In genomic region chr5:110232346-110232745, GRCm38 (mm10) we compare ENCODE assay signal across 8 mouse cellular contexts. TPM values are rescaled to one million over a fixed set of nuclear protein-coding genes. Genes with fewer than 3 reads are reported as not detected.
DNase-seq lines count a peak whose midpoint lies in the region; ATAC-seq and TF ChIP-seq lines count a peak whose summit lies in the region.

No protein-coding gene starts in this region.

- H3K27me3 ChIP-seq in heart, embryonic 12.5 days (replicated peaks), result no peaks in the 10 kb centered on the region
- H3K27me3 ChIP-seq in liver, embryonic 14.5 days (ENCODE audit: control insufficient read depth, insufficient read depth, low read length), result no peaks in the 10 kb centered on the region
- H3K27me3 ChIP-seq in stomach, embryonic 15.5 days (replicated peaks), result no peaks in the 10 kb centered on the region

- peak overlapping the region; percentile 17; the same call in 1 of the 2 replicates for H3K4me2 ChIP-seq in heart, embryonic 12.5 days
- H3K4me2 ChIP-seq in liver, embryonic 14.5 days (ENCODE audit: low read depth), result peak overlapping the region; percentile 89
- H3K4me2 ChIP-seq in stomach, embryonic 15.5 days, result peak overlapping the region; percentile 61; the same call in 1 of the 2 replicates

- no peak overlapping the region; the same call in 1 of the 2 replicates for H3K9ac ChIP-seq in heart, embryonic 12.5 days
- H3K9ac ChIP-seq in liver, embryonic 14.5 days (replicated peaks), result peak overlapping the region; percentile 0; the same call in 1 of the 2 replicates
- H3K9ac ChIP-seq in stomach, embryonic 15.5 days, result no peak overlapping the region

- WGBS in heart, embryonic 12.5 days, result 78% methylated on average over 6 of the region's 6 CpGs
- WGBS in liver, embryonic 14.5 days (ENCODE audit: insufficient replicate concordance), result 49% methylated on average over 6 of the region's 6 CpGs
- 80% methylated on average over 6 of the region's 6 CpGs for WGBS in stomach, embryonic 15.5 days

- H3K36me3 ChIP-seq in heart, embryonic 12.5 days, result peaks cover 29% of the 10 kb centered on the region
- peaks cover 9% of the 10 kb centered on the region for H3K36me3 ChIP-seq in liver, embryonic 14.5 days (replicated peaks; ENCODE audit: control insufficient read depth, insufficient read depth, low read depth)
- peaks cover 3% of the 10 kb centered on the region; the same call in 1 of the 2 replicates for H3K36me3 ChIP-seq in stomach, embryonic 15.5 days

- TF ChIP-seq CTCF in liver, embryonic 14.5 days (IDR thresholded peaks at IDR 0.05; ENCODE audit: low read depth), result no peak

- H3K4me3 ChIP-seq in heart, embryonic 12.5 days, result no peak overlapping the region
- peak overlapping the region in 1 of 2 experiments; percentile 66; a peak in 2 of 4 replicates for H3K4me3 ChIP-seq in liver, embryonic 14.5 days (ENCODE audit: insufficient read depth in 1 of 2, low read depth in 2 of 2, low read length in 2 of 2)
- no peak overlapping the region for H3K4me3 ChIP-seq in stomach, embryonic 15.5 days (replicated peaks)

- H3K4me1 ChIP-seq in heart, embryonic 12.5 days (replicated peaks), result peaks cover 16% of the 10 kb centered on the region
- H3K4me1 ChIP-seq in liver, embryonic 14.5 days (replicated peaks; ENCODE audit: control insufficient read depth in 2 of 2, insufficient read depth in 2 of 2, low read length in 1 of 2), result peaks cover 11 to 12% of the 10 kb centered on the region in 2 experiments
- H3K4me1 ChIP-seq in stomach, embryonic 15.5 days, result 0 out of 2 replicates have a peak, but pooled peaks cover 13% of the 10 kb centered on the region

- no peak for DNase-seq in heart, postnatal 4 days
- peak; percentile 61 to 65 for DNase-seq in spleen, postnatal 36 days (ENCODE audit: low spot score in 2 of 2)
- no peak for DNase-seq in spleen, adult 12 weeks (ENCODE audit: low spot score)
- no peak for DNase-seq in liver, embryonic 14.5 days (ENCODE audit: low read depth in 3 of 3, low spot score in 3 of 3)
- no peak for DNase-seq in right cerebral cortex, postnatal 10 days (ENCODE audit: low spot score in 2 of 2)
- DNase-seq in left cerebral cortex, postnatal 25 days (ENCODE audit: low spot score in 2 of 2), result no peak

- H3K9me3 ChIP-seq in heart, embryonic 12.5 days (replicated peaks), result no peaks in the 10 kb centered on the region
- no peaks in the 10 kb centered on the region for H3K9me3 ChIP-seq in liver, embryonic 14.5 days (ENCODE audit: control insufficient read depth, low read length)
- H3K9me3 ChIP-seq in stomach, embryonic 15.5 days, result no peaks in the 10 kb centered on the region

- no peak overlapping the region for H3K27ac ChIP-seq in heart, embryonic 12.5 days (ENCODE audit: poor library complexity, severe bottlenecking)
- no peak overlapping the region for H3K27ac ChIP-seq in liver, embryonic 14.5 days
- H3K27ac ChIP-seq in stomach, embryonic 15.5 days, result no peak overlapping the region

- intact Hi-C loops in left cerebral cortex, postnatal 25 days (cut with DNase I), result no loop called here

- no peak for ATAC-seq in heart, embryonic 12.5 days (ENCODE audit: insufficient number of reproducible peaks, low FRiP score)
- no peak for ATAC-seq in liver, embryonic 14.5 days (ENCODE audit: insufficient read depth)
- no peak for ATAC-seq in stomach, embryonic 15.5 days (ENCODE audit: insufficient read depth, low FRiP score, low read depth)

- TF ChIP-seq EP300 in liver, embryonic 14.5 days (IDR thresholded peaks at IDR 0.05; ENCODE audit: low read depth), result no peak

RNA-seq across cellular contexts. Expression of gene Ankle2, which starts 1.5 kb away (rescaled TPM):
- polyA plus RNA-seq in heart, embryonic 12.5 days (2016; fragmentation: Nextera tagmentation; extraction: Ambion mirVana), result 24.6 and 27.4 TPM in 2 replicates
- total RNA-seq in heart, postnatal 4 days (2021), result 10 to 100 TPM; 27.9 to 29.8 TPM
- polyA plus RNA-seq in liver, embryonic 14.5 days (2012; rRNA removed), result 3.3 and 5.8 TPM in 2 replicates
- 10.4 and 11.9 TPM in 2 replicates for polyA plus RNA-seq in liver, embryonic 14.5 days (2014; fragmentation: Nextera tagmentation; extraction: Ambion mirVana)
- 23.8 and 24.8 TPM in 2 replicates for polyA plus RNA-seq in stomach, embryonic 15.5 days (2015; fragmentation: Nextera tagmentation; extraction: Ambion mirVana)
- total RNA-seq in left cerebral cortex, postnatal 25 days (2021), result 10 to 100 TPM; 37.5 to 46.0 TPM

RNA-seq across cellular contexts. Expression of gene Pgam5, which starts 37.4 kb away (rescaled TPM):
- 59.1 and 59.4 TPM in 2 replicates for polyA plus RNA-seq in heart, embryonic 12.5 days (2016; fragmentation: Nextera tagmentation; extraction: Ambion mirVana)
- 10 to 100 TPM; 41.4 to 42.8 TPM for total RNA-seq in heart, postnatal 4 days (2021)
- 17.0 and 17.6 TPM in 2 replicates for polyA plus RNA-seq in liver, embryonic 14.5 days (2012; rRNA removed)
- 26.3 and 31.4 TPM in 2 replicates for polyA plus RNA-seq in liver, embryonic 14.5 days (2014; fragmentation: Nextera tagmentation; extraction: Ambion mirVana)
- polyA plus RNA-seq in stomach, embryonic 15.5 days (2015; fragmentation: Nextera tagmentation; extraction: Ambion mirVana), result 50.2 and 55.4 TPM in 2 replicates
- 10 to 100 TPM; 60.0 to 65.1 TPM for total RNA-seq in left cerebral cortex, postnatal 25 days (2021)

RNA-seq across cellular contexts. Expression of gene Pxmp2, which starts 53.6 kb away (rescaled TPM):
- polyA plus RNA-seq in heart, embryonic 12.5 days (2016; fragmentation: Nextera tagmentation; extraction: Ambion mirVana), result 14.8 and 16.6 TPM in 2 replicates
- total RNA-seq in heart, postnatal 4 days (2021), result 10 to 100 TPM; 23.3 to 25.0 TPM
- 13.6 and 16.0 TPM in 2 replicates for polyA plus RNA-seq in liver, embryonic 14.5 days (2012; rRNA removed)
- polyA plus RNA-seq in liver, embryonic 14.5 days (2014; fragmentation: Nextera tagmentation; extraction: Ambion mirVana), result 31.7 and 36.7 TPM in 2 replicates
- polyA plus RNA-seq in stomach, embryonic 15.5 days (2015; fragmentation: Nextera tagmentation; extraction: Ambion mirVana), result 10.5 and 11.1 TPM in 2 replicates
- 1 to 10 TPM; 8.0 to 8.1 TPM for total RNA-seq in left cerebral cortex, postnatal 25 days (2021)

RNA-seq across cellular contexts. Expression of gene Pole, which starts 53.8 kb away (rescaled TPM):
- 24.7 and 26.6 TPM in 2 replicates for polyA plus RNA-seq in heart, embryonic 12.5 days (2016; fragmentation: Nextera tagmentation; extraction: Ambion mirVana)
- 10 to 100 TPM; 20.9 to 22.0 TPM for total RNA-seq in heart, postnatal 4 days (2021)
- polyA plus RNA-seq in liver, embryonic 14.5 days (2012; rRNA removed), result 16.7 and 16.9 TPM in 2 replicates
- 18.8 and 19.5 TPM in 2 replicates for polyA plus RNA-seq in liver, embryonic 14.5 days (2014; fragmentation: Nextera tagmentation; extraction: Ambion mirVana)
- 24.0 and 28.8 TPM in 2 replicates for polyA plus RNA-seq in stomach, embryonic 15.5 days (2015; fragmentation: Nextera tagmentation; extraction: Ambion mirVana)
- total RNA-seq in left cerebral cortex, postnatal 25 days (2021), result 1 to 10 TPM; 1.3 TPM

RNA-seq across cellular contexts. Expression of gene Golga3, which starts 55.8 kb away (rescaled TPM):
- polyA plus RNA-seq in heart, embryonic 12.5 days (2016; fragmentation: Nextera tagmentation; extraction: Ambion mirVana), result 22.9 and 25.7 TPM in 2 replicates
- 10 to 100 TPM; 35.5 to 38.7 TPM for total RNA-seq in heart, postnatal 4 days (2021)
- 3.4 and 4.4 TPM in 2 replicates for polyA plus RNA-seq in liver, embryonic 14.5 days (2012; rRNA removed)
- polyA plus RNA-seq in liver, embryonic 14.5 days (2014; fragmentation: Nextera tagmentation; extraction: Ambion mirVana), result 5.7 and 7.4 TPM in 2 replicates
- 18.9 and 19.3 TPM in 2 replicates for polyA plus RNA-seq in stomach, embryonic 15.5 days (2015; fragmentation: Nextera tagmentation; extraction: Ambion mirVana)
- total RNA-seq in left cerebral cortex, postnatal 25 days (2021), result 10 to 100 TPM; 42.3 to 44.4 TPM

Comparison
In these comparisons a context has a peak if more than half of its experiments do, and no peak if none do; other contexts are left out.
1. DNase-seq: peak in spleen, postnatal 36 days (2 of 2); none in heart, postnatal 4 days (single experiment), spleen, adult 12 weeks (single experiment), liver, embryonic 14.5 days (0 of 3), right cerebral cortex, postnatal 10 days (0 of 2) and left cerebral cortex, postnatal 25 days (0 of 2).
2. H3K4me2 ChIP-seq: peak in every context shown above with its lines; median percentile 89 in liver, embryonic 14.5 days; 61 in stomach, embryonic 15.5 days; 17 in heart, embryonic 12.5 days.